Mouse (Mus musculus) gastrocnemius, postnatal 25 days (tissue): ENCODE measurements around the gene Mef2b. TPM values are rescaled to one million over a fixed set of nuclear protein-coding genes. Genes with fewer than 3 reads are reported as not detected.

ENCODE experiments used
- microRNA-seq, 2 experiments: library from miRNA; unstranded; fragments of <30 nt; microRNA quantifications; one replicate each; pipeline ENCODE4 v1.2.0; 2021; ENCODE audit warnings: borderline replicate concordance in 2 of 2
- total RNA-seq, 2 experiments: library from RNA; stranded (reverse); gene quantifications; 1 replicate in 1 of 2; 2 replicates in 1 of 2; pipeline ENCODE4 v1.2.3; 2021

Gene Mef2b
- total RNA-seq, 2 experiments from 2014 or later: 0.21 to 0.23 TPM

Small RNAs within 50 kb of the gene (microRNA-seq; reads per million reads assigned to microRNA genes)
- gene Mir7066: 0 reads per million in 2 experiments

Other genes with a start within 250 kb of the Mef2b start
- not detected for gene Tssk6, start 237.5 kb upstream of the Mef2b start, total RNA-seq
- gene Ndufa13, start 237.2 kb upstream of the Mef2b start, total RNA-seq: 100 to 1,000 TPM; 338 to 343 TPM
- 1 to 10 TPM; 5.6 to 6.9 TPM for gene Yjefn3, start 237.0 kb upstream of the Mef2b start, total RNA-seq
- gene Gatad2a, start 143.3 kb upstream of the Mef2b start, total RNA-seq: 10 to 100 TPM; 25.4 to 26.2 TPM
- 10 to 100 TPM; 24.5 to 25.1 TPM for gene Mau2, start 97.0 kb upstream of the Mef2b start, total RNA-seq
- gene Sugp1, start 96.9 kb upstream of the Mef2b start, total RNA-seq: 10 to 100 TPM; 13.1 to 15.5 TPM
- gene Tm6sf2, start 66.8 kb upstream of the Mef2b start, total RNA-seq: 1 to 10 TPM in 1 of 2 experiments, not detected in 1; 1.7 TPM
- gene Hapln4, start 56.3 kb upstream of the Mef2b start, total RNA-seq: under 1 TPM in 1 of 2 experiments, not detected in 1; 0.08 TPM
- gene Ncan, start 18.8 kb upstream of the Mef2b start, total RNA-seq: under 1 TPM in 1 of 2 experiments, not detected in 1; 0.05 TPM
- 1 to 10 TPM; 3.9 to 4.3 TPM for gene Nr2c2ap, start 8.4 kb upstream of the Mef2b start, total RNA-seq
- 1 to 10 TPM; 7.3 to 7.7 TPM for gene Rfxank, start 557 bp upstream of the Mef2b start, total RNA-seq
- 10 to 100 TPM; 14.6 to 16.6 TPM for gene Borcs8, start 212 bp upstream of the Mef2b start, total RNA-seq
- 10 to 100 TPM; 68.1 to 72.3 TPM for gene Tmem161a, start 32.6 kb downstream of the Mef2b start, total RNA-seq
- gene Slc25a42, start 72.6 kb downstream of the Mef2b start, total RNA-seq: 10 to 100 TPM; 30.0 to 39.2 TPM
- 10 to 100 TPM; 43.1 to 45.0 TPM for gene Sugp2, start 94.5 kb downstream of the Mef2b start, total RNA-seq
- gene Armc6, start 94.8 kb downstream of the Mef2b start, total RNA-seq: 1 to 10 TPM; 7.6 to 8.2 TPM
- gene Homer3, start 143.1 kb downstream of the Mef2b start, total RNA-seq: 1 to 10 TPM; 3.0 to 4.7 TPM
- 10 to 100 TPM; 26.9 to 30.7 TPM for gene Ddx49, start 162.8 kb downstream of the Mef2b start, total RNA-seq
- 100 to 1,000 TPM; 113 to 119 TPM for gene Cope, start 162.8 kb downstream of the Mef2b start, total RNA-seq
- gene Cers1, start 176.1 kb downstream of the Mef2b start, total RNA-seq: 10 to 100 TPM; 13.8 to 15.8 TPM
- 1 to 10 TPM in 1 of 2 experiments, under 1 TPM in 1; 0.72 to 2.5 TPM for gene Gdf1, start 190.1 kb downstream of the Mef2b start, total RNA-seq
- 10 to 100 TPM; 28.9 to 29.5 TPM for gene Upf1, start 213.6 kb downstream of the Mef2b start, total RNA-seq
- gene Comp, start 233.8 kb downstream of the Mef2b start, total RNA-seq: 10 to 100 TPM in 1 of 2 experiments, 1 to 10 TPM in 1; 5.9 to 14.7 TPM